Mouse (Mus musculus) thymus, adult 18-20 months (tissue): ENCODE data around the gene Eef1a1.
"Not testable (repeated sequence)": the region's sequence is repeated elsewhere in the genome, so short reads cannot be mapped to it uniquely, and the experiment has no call there.

Source experiments
- DNase-seq, 2 experiments: peaks; one replicate each; pipeline ENCODE4 v3.0.0; 2022; ENCODE audit warnings: mixed read lengths in 2 of 2

Eef1a1 gene

DNA sequence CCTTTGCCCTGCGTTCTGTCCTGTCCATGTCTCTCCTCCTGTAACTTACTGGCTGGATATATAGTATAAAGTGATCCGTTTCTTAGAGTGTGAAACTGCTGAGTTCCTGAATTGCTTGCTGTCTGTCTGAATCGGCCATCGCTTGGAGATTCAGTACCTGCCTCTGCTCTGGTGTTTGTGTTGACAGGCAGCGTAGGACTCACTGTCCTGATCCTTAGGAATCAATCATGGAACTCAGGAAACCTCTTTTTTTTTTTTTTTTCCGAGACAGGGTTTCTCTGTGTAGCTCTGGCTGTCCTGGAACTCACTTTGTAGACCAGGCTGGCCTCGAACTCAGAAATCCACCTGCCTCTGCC, 17.7 kb upstream of the Eef1a1 start:
- no peak for DNase-seq

DNA sequence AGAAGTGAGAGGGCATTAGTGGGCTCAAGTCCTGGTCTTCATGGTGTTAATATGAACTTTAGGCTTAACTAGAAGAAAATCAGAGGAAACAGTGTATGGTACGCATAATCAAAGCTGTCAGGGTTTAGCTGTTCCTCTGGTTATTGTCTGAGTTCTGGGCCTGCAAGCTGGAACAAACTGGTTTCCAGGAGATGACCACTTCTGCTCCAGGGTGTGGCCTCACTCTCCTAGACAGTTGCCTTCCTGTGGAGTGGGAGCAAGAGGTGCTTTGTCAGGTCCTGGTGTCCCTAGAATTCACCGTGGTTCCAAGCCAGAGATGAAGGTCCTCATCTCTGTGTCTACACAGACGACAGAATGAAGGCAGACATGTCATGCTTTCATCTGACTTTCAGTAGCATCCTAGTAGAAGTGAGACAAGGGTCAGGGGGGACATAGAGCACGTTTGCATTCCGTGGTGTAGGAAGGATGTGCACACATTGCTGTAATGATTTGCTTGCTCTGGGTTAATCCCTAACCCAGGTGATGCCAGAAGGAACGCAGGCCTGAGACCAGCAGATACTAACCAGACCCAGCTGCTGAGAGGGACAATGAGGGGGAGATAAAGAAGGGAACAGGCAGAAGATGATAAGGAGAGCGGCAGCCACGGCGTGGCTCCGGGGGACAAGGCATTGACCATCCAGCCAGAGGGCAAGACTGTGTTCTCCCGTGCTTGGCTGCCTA, 17.2 kb upstream of the Eef1a1 start:
- no peak for DNase-seq

DNA sequence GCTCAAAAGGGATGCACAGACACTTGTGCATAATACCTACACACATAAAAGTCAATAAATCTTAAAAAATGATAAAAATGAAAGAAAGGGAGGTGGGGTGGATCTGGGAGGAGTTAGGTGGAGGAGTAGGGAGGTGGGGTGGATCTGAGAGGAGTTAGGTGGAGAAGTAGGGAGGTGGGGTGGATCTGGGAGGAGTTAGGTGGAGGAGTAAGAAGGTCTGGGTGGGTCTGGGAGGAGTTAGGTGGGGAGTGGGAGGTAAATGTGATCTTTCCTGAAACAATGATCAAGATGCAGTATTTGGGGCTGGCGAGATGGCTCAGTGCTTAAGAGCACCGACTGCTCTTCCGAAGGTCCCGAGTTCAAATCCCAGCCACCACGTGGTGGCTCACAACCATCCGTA, 16.3 kb upstream of the Eef1a1 start:
- DNase-seq, result no peak

DNA sequence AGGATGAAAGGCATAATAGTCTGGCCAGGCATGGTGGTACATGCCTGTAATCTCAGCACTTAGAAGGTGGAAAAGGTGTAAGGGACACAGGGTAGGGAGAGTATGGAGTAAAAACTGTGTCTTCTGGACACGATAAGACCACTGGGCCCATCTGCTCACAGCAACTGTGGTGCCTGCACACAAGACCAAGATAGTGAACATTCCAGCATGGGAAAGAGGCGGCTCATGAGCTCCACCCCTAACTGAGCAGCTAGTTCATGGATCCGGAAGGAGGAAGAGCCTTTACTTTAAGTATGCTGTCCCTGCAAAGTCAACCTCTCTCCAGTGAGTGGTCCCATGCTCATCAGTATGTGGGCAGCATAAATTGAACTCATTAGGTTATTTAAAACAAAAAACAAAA, 15.7 kb upstream of the Eef1a1 start:
- DNase-seq, result no peak

DNA sequence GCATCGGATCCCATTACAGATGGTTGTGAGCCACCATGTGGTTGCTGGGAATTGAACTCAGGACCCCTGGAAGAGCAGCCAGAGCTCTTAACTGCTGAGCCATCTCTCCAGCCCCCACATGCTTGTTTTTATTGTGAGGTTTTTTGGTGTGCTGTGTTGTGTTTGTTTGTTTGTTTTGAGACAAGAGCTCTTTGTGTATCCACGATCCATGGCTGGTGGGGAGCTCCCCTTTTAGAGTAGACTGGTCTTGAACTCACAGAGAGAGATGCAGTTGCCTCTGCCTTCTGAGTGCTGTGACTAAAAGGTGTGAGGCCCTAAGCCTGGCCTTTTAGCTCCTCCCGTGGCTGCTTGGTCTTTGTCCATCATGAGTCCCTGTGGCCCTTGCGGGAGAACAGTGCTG, 15.2 kb upstream of the Eef1a1 start:
- DNase-seq, result no peak

DNA sequence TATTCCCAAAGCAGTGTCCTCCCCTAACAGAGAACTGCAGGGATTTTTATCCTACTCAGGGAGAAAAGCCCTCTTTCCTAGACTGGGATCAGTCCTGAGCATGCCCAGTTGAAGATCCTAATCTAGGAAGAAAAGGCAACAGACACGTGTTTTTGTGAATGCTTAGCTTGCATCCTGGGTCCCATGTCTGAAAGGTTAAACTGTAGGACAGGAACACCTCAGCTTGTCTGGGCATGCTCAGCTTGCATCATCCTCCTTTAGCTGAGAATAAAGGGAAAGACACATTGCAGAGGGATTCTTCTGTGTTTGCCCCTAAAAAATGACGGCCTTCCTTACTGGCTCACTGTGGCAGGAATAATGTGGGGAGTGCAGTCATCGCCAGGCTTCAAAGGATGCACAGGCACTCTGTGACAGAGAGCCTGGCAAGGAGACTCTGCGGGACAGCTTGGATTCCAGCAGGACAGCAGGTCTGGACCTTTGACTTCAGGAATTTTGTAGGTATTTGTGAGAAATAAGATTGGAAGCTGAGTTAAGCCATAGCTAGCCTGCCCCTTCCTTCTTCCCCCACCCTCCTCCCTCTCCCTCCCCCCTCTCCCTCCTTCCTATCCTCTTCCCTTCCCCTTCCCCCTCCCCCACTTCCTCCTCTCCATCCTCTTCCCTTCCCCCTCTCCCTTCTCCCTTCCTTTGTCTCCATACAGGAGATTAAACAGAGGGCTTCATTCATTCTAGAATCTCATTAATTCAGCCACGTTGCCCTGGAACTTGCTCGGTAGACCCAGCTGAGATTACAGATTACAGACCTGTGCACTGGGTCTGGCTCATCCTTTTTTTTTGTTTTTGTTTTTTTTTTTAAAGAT, 14.5 kb upstream of the Eef1a1 start:
- no peak for DNase-seq

DNA sequence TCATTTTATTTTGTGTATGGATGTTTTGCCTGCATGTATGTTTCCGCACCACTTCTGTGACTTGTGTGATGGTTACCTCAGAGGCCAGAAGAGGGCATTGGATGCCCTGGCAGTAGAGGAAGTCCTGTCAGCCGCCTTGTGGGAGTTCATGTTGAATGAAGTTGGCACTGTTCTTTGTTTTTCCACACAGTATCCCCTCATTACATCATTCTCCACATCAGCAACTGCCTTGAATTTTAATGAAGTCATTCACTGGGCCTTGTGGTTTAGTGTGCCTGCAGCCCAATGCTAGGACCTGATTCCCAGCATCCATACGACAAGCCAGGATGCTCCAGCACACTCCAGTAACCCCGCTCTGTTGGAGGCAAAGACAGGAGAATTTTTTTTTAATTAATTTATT, 12.3 kb upstream of the Eef1a1 start:
- DNase-seq, result no peak

DNA sequence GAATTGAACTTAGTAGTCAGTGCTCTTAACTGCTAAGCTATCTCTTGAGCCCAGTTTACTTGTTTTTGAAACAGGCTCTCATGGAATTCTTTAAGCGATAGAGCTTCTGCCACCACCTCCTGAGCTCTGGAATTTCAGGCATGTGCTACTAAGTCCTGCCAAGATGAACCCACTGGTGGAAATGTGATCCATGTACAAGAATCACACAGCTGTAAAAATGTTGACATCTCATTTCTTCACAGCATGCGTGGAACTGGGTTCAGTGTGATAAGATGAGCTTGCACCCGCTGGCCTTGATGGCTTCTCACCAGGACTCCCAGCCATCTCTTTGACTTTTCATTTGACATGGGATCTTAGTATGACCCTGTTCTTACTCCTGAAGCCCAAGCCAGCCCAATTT, 11.4 kb upstream of the Eef1a1 start:
- no peak for DNase-seq

DNA sequence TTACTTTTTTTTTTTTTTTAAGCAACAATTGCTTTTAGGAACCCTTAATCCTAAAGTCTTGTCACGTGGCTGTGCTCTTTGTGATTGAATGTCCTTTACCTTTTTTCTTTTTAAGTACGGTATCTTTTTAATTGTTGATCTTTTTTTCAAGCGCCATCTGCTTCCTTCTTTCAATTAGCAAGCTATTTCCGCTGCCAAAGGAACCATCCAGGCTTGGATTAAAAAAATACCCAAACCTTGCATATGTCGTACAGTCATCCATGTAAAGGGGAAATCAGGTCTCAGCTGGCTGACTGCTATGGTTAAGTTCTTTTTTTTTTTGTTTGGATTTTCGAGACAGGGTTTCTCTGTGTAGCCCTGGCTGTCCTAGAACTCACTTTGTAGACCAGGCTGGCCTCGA, 4.2 kb upstream of the Eef1a1 start:
- DNase-seq, result no peak

DNA sequence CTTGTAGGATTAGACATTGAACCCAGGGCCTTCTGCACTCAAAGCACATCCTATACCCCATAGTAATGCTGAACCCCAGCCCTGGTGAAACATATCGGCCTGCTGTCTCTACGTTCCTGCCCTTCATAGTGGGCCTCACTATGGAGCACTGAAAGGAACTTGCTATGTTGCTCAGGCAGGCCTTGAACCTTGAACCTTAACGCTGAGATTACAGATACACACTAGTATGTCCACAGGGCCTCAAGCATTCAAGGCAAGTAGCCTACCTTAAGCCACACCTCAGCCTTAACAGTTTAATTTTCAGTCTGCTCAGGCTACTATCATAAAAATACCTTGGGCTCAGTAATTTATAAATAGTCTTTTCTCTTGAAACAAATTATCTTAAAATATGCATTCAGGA, 3.3 kb upstream of the Eef1a1 start:
- no peak for DNase-seq

DNA sequence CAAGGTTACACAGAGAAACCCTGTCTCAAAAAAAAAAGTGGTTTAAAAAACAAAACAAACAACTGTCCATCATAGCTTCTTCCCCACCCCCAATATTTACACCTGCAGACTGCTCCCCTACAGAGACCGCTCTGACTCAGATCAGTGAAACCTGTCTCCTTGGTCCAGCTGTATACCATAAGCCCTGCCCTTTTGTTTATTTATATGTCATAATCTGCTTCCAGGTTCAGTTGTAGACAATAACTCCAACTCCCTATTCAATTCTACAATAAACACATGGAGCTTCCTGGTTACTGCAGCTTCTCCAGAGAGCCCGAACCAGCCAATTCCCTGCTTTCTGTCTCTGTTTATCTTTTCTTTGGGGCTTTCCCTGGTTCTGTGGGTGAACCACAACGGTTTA, 2.2 kb upstream of the Eef1a1 start:
- DNase-seq, result no peak

DNA sequence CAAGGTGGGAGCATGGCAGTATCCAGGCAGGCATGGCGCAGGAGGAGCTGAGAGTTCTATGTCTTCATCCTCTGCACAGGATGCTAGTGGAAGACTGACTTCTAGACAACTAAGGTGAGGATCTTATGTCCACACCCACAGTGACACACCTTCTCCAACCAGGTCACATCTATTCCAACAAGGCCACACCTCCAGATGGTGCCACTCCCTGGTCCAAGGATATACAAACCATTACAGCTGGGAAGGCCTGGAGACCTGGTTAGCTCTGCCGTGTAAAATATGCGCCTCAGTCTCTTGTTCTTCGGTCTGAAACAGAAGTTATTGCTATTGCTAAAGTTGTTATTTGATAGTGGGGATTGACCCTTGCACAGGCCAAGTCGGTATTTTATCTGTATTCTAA, 930 bp downstream of the Eef1a1 start:
- DNase-seq, result not testable (repeated sequence)

DNA sequence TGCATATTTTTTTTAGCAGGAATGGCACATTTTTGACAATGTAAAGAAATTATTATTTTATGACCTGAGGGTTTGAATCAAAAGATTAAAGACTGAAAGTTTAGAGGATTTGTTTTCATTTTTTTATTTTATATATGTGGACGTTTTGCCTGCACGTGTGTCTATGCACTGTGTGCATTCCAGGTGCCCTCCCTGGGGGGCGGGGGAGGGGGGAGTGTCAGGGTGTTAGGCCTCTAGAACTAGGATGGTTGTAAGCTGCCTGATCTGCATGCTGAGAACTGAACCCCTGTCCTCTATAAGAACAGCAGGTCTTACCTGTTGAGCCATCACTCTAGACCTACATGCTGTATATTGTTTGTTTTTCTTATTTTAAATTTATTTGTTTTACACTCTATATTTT, 4.3 kb downstream of the Eef1a1 start:
- DNase-seq, result no peak

DNA sequence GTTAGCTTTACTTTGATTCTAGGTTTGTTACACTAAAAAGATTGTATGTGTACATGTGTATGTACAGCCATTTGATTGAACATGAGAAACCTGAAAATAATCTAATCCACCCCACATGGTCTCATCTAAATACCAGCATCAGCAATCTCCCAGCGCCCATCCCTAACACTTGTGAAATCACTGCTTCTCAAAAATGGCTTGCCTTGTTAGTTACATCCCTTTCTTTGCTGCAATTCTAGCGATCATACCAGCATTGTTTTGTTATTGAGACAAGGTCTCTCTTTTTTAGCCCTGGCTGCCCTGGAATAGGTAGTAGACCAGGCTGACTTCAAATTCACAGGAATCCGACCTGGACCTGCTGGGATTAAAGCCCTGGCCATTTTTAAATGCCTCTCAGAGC, 6.6 kb downstream of the Eef1a1 start:
- DNase-seq, result no peak

DNA sequence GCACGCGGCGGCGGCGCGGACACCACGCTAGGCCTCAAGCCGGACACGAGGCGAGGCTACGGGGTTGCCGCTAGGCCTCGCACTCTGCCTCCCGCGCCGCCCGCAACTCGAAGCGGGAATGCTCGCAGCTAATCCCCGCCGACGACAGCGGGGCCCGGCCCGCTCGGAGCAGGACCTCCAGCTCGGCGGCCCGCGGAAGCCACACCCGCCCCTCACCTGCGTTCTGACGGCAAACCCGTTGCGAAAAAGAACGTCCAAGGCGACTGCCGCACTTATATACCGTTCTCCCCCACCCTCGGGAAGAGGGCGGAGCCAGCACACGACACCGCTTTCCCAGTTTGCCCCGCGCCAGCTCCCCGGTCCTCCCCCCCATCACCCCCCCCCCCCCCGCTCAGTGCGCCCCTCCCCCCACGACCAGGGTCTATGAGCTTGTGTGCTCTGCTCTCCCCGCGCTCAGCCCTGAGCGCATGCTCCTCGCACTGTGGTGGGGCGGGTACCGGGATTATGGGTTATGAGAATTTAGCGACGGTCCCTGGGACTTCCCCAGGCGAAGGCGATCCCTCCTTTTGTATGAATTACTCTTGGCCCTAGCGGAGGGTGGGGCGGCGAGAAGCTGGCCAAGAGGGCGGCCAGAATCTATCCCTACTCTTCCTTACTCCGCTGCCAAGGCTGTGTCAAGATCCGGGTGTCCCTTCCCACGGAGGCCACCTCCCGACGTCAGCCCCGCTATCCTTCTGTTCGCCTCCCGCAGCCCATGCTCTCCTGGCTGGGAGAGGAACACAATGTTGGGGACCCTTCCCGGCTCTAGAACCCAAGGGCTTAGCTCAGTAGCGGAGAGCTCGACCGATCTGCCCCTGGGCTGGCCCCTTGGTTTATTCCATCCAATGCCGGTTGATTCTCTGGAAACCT, 7.3 kb downstream of the Eef1a1 start:
- peak; percentile 90 to 95 for DNase-seq

DNA sequence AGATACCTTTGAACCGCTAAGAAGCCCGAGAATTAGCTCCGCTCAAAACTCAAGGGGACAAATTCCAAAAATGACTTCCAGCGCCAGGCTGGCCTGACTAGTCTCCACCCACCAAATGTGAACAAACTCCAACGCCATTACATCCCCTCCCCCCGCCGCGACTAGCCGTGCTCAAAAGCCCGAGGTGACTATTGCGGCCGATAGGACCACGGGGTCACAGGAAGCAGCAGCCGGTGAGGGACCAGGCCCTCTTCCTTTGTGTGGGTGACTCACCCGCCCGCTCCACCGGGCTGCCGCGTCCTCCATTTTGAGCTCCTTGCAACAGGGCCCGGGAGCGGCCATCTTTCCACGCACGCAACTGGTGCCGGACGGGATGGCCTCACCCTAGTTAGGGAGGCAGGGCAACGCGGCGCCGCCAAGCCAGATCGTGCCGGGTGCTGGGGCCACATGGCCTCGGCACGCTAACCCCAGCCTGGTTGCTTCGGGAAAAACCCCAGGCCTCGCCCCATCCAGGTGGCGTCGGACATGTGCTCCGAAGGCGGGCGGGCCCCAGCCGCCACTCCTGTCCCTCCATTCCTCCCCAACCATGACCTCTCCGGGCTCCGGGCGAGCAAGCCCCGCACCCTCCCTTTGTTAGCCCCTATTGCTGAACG, 8.1 kb downstream of the Eef1a1 start:
- peak; percentile 59 to 70 for DNase-seq

DNA sequence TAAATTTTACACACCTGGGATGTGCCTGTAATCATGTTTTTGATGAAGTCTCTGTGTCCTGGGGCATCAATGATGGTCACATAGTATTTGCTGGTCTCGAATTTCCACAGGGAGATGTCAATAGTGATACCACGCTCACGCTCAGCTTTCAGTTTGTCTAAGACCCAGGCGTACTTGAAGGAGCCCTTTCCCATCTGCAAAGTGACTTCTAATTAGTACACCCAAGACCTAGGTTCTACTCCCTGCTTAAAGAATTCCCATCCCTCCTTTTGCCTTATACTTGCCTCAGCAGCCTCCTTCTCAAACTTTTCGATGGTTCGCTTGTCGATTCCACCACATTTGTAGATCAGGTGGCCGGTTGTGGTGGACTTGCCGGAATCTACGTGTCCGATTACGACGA, 8.7 kb downstream of the Eef1a1 start:
- not testable (repeated sequence) for DNase-seq

DNA sequence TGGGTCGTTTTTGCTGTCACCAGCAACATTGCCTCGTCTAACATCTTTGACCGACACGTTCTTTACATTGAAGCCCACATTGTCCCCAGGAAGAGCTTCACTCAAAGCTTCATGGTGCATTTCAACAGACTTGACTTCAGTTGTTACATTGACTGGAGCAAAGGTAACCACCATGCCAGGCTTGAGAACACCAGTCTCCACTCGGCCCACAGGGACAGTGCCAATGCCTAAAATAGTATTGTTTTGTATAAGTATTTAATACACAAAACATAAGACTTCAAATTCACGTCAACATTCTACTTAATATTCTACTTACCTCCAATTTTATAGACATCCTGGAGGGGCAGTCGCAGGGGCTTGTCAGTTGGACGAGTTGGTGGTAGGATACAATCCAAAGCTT, 9.6 kb downstream of the Eef1a1 start:
- DNase-seq, result not testable (repeated sequence)

DNA sequence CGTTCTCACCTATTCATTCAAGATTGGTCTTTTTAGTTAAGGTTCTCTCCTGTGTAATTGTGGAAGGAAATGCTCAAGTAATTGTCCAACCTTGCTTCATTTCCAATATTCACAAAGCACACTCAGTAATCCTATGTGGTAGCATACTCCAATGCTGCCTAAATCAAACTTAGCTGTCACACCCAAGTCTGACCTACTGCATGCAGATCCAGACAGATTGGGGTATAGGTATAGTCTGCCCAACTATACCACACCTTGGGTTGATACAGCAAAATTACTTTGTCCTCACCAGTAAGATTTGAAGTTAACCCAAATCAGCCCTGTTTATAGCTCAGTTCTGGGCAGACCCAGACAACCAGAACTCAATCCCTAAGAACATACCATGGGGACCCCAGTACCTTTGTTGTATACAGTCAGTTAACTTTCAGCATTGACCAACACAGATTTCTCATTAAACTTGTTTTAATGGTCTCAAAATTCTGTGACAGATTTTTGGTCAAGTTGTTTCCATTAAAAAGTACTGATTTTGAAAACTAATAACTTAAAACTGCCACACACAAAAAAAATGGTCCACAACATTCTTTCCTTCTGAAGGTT, 10.8 kb downstream of the Eef1a1 start:
- DNase-seq, result not testable (repeated sequence)

DNA sequence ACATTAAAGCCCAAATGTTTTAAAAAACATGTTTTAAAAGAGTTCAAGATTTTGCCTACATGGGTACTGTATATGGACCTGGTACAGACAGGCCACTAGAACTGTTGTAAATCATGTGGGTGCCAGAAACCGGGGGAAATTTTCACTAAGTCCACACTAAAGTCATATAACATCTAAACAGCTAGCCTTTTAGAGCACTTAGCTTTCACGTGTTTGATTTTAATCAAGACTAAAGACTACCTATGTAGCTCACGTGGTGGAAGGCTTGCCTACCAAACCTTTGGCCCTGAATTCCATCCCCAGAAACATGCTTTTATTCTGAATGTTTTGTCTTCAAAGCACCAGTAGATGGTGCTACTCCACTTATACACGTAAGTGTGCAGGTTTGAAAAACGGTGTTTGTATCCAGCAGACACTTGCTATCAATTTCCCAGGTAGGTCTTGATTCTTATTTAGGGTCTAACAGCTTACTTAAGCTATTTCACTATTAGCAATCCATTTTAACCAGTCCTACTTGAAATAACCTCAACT, 11.9 kb downstream of the Eef1a1 start:
- no peak for DNase-seq

DNA sequence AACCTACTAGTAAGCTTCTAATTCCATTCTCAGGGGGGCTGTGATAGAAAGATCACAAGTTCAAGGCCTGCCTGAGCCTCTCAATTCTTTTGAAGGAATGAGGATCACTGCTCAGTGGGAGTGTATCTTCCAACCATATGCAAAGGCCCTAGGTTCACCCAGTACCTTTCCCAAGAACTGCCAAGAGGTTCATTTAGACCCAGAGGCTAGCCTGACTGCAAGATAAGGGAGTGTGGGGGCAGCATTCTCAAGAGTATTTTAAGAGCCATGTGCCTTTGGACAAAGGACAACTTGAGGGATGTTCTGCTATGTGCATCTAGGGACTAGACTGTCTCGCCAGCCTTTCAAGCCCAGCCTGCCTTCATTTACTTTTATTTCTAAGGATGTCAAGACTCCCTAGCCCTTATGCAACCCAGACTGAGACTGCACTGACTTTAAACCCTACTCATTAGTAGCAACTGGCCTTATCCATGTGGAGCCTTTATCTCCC, 12.4 kb downstream of the Eef1a1 start:
- no peak for DNase-seq

DNA sequence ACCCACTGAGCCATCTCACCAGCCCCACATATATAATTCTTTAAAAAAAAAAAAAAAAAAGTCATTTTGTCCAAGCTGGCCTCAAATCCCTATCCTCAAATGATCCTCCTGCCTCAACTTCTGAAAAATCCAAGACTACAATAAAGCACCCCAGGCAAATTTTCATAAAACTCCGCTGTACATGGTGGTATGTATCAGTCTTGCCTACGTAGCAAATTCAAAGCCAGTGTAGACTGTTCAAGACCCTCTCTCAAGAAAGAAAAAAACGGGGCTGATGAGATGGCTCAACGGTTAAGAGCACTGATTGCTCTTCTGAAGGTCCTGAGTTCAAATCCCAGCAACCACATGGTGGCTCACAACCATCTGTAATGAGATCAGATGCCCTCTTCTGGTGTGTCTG, 13.1 kb downstream of the Eef1a1 start:
- DNase-seq, result no peak
